Mouse (Mus musculus): ENCODE data around the gene Tial1. TPM values are rescaled to one million over a fixed set of nuclear protein-coding genes. Genes with fewer than 3 reads are reported as not detected.

Tial1 gene
- total and polyA plus RNA-seq, 2 experiments from 2014 or later: 10.8 to 59.5 TPM

- no peaks in the 10 kb centered on the region for H3K27me3 ChIP-seq (ENCODE audit: control insufficient read depth, insufficient read depth, low read length)
- no peaks in the 10 kb centered on the region for H3K36me3 ChIP-seq (replicated peaks; ENCODE audit: control insufficient read depth, insufficient read depth, low read length)
- ATAC-seq (ENCODE audit: insufficient read depth, low read depth) (no peak), DNase-seq (ENCODE audit: low spot score) (no peak)
- H3K9me3 ChIP-seq (replicated peaks; ENCODE audit: control insufficient read depth, low read length): no peaks in the 10 kb centered on the region
- H3K4me3 ChIP-seq (ENCODE audit: low read depth, low read length): no peak overlapping the region
- H3K9ac ChIP-seq (replicated peaks; ENCODE audit: low read depth, low read length): no peak overlapping the region
- WGBS: 74% methylated on average over 10 of the region's 10 CpGs
- TF ChIP-seq CTCF (IDR thresholded peaks at IDR 0.05; ENCODE audit: low read depth) (no peak), EP300 (IDR thresholded peaks at IDR 0.05; ENCODE audit: low read depth) (no peak)
- no peaks in the 10 kb centered on the region for H3K4me1 ChIP-seq (ENCODE audit: control insufficient read depth, insufficient read depth)
- H3K4me2 ChIP-seq (ENCODE audit: low read depth, low read length): no peak overlapping the region
- no peak overlapping the region for H3K27ac ChIP-seq (ENCODE audit: low read depth)
Observed at GRCm38 (mm10) chr7:128432574-128432973, 28.9 kb downstream of the Tial1 start.

- Histone ChIP-seq H3K9me3 (replicated peaks; ENCODE audit: control insufficient read depth, low read length) (no peaks in the 10 kb centered on the region), H3K27me3 (ENCODE audit: control insufficient read depth, insufficient read depth, low read length) (peaks cover 34% of the 10 kb centered on the region), H3K9ac (replicated peaks; ENCODE audit: low read depth, low read length) (no peak overlapping the region), H3K27ac (ENCODE audit: low read depth) (no peak overlapping the region), H3K36me3 (replicated peaks; ENCODE audit: control insufficient read depth, insufficient read depth, low read length) (no peaks in the 10 kb centered on the region), H3K4me3 (ENCODE audit: low read depth, low read length) (no peak overlapping the region), H3K4me1 (ENCODE audit: control insufficient read depth, insufficient read depth) (0 out of 2 replicates have a peak, but pooled peaks cover 3% of the 10 kb centered on the region), H3K4me2 (ENCODE audit: low read depth, low read length) (no peak overlapping the region)
- 40% methylated on average over 3 of the region's 3 CpGs for WGBS
- no peak for TF ChIP-seq EP300 (IDR thresholded peaks at IDR 0.05; ENCODE audit: low read depth)
- TF ChIP-seq CTCF (IDR thresholded peaks at IDR 0.05; ENCODE audit: low read depth): no peak
- ATAC-seq (ENCODE audit: insufficient read depth, low read depth): no peak
- no peak for DNase-seq (ENCODE audit: low spot score)
Observed at GRCm38 (mm10) chr7:128422491-128422890, 39.0 kb downstream of the Tial1 start.

- Histone ChIP-seq H3K4me2 (ENCODE audit: low read depth, low read length) (no peak overlapping the region), H3K9ac (replicated peaks; ENCODE audit: low read depth, low read length) (no peak overlapping the region), H3K4me3 (ENCODE audit: low read depth, low read length) (no peak overlapping the region), H3K36me3 (replicated peaks; ENCODE audit: control insufficient read depth, insufficient read depth, low read length) (no peaks in the 10 kb centered on the region), H3K27ac (ENCODE audit: low read depth) (no peak overlapping the region), H3K9me3 (replicated peaks; ENCODE audit: control insufficient read depth, low read length) (no peaks in the 10 kb centered on the region), H3K27me3 (ENCODE audit: control insufficient read depth, insufficient read depth, low read length) (peaks cover 42% of the 10 kb centered on the region), H3K4me1 (ENCODE audit: control insufficient read depth, insufficient read depth) (0 out of 2 replicates have a peak, but pooled peaks cover 7% of the 10 kb centered on the region)
- WGBS: 72% methylated on average over 7 of the region's 7 CpGs
- no peak for TF ChIP-seq EP300 (IDR thresholded peaks at IDR 0.05; ENCODE audit: low read depth)
- TF ChIP-seq CTCF (IDR thresholded peaks at IDR 0.05; ENCODE audit: low read depth): no peak
- ATAC-seq (ENCODE audit: insufficient read depth, low read depth): no peak
- DNase-seq (ENCODE audit: low spot score): no peak
Observed at GRCm38 (mm10) chr7:128421701-128422100, 39.8 kb downstream of the Tial1 start.

GRCm38 (mm10) chr7:128419690-128420089 lies 41.8 kb downstream of the Tial1 start:
- peaks cover 62% of the 10 kb centered on the region for H3K27me3 ChIP-seq (ENCODE audit: control insufficient read depth, insufficient read depth, low read length)
- TF ChIP-seq CTCF (IDR thresholded peaks at IDR 0.05; ENCODE audit: low read depth) (no peak), EP300 (IDR thresholded peaks at IDR 0.05; ENCODE audit: low read depth) (no peak)
- WGBS: 41% methylated on average over 9 of the region's 9 CpGs
- ATAC-seq (ENCODE audit: insufficient read depth, low read depth) (no peak), DNase-seq (ENCODE audit: low spot score) (no peak)
- H3K4me3 ChIP-seq (ENCODE audit: low read depth, low read length): no peak overlapping the region
- peaks cover 9% of the 10 kb centered on the region; the same call in 1 of the 2 replicates for H3K4me1 ChIP-seq (ENCODE audit: control insufficient read depth, insufficient read depth)
- no peaks in the 10 kb centered on the region for H3K9me3 ChIP-seq (replicated peaks; ENCODE audit: control insufficient read depth, low read length)
- no peak overlapping the region for H3K4me2 ChIP-seq (ENCODE audit: low read depth, low read length)
- H3K27ac ChIP-seq (ENCODE audit: low read depth): no peak overlapping the region
- no peak overlapping the region for H3K9ac ChIP-seq (replicated peaks; ENCODE audit: low read depth, low read length)
- no peaks in the 10 kb centered on the region for H3K36me3 ChIP-seq (replicated peaks; ENCODE audit: control insufficient read depth, insufficient read depth, low read length)

GRCm38 (mm10) chr7:128417930-128418779 lies 43.4 kb downstream of the Tial1 start, which contains the start of gene Rgs10:
Rgs10 (minus strand) TSS chr7:128418758.
- TF ChIP-seq EP300 (IDR thresholded peaks at IDR 0.05; ENCODE audit: low read depth): no peak
- no peak for TF ChIP-seq CTCF (IDR thresholded peaks at IDR 0.05; ENCODE audit: low read depth)
- H3K4me1 ChIP-seq (ENCODE audit: control insufficient read depth, insufficient read depth): peaks cover 13% of the 10 kb centered on the region; the same call in 1 of the 2 replicates
- H3K27ac ChIP-seq (ENCODE audit: low read depth): no peak within 1 kb of the TSS
- H3K9me3 ChIP-seq (replicated peaks; ENCODE audit: control insufficient read depth, low read length): no peaks in the 10 kb centered on the region
- peak within 1 kb of the TSS; percentile 68 for H3K9ac ChIP-seq (replicated peaks; ENCODE audit: low read depth, low read length)
- peaks cover 62% of the 10 kb centered on the region for H3K27me3 ChIP-seq (ENCODE audit: control insufficient read depth, insufficient read depth, low read length)
- ATAC-seq (ENCODE audit: insufficient read depth, low read depth): peak; percentile 78
- WGBS: under 1% methylated on average over 78 of the region's 102 CpGs
- H3K4me3 ChIP-seq (ENCODE audit: low read depth, low read length): peak within 1 kb of the TSS; percentile 86
- H3K4me2 ChIP-seq (ENCODE audit: low read depth, low read length): peak within 1 kb of the TSS; percentile 100
- DNase-seq (ENCODE audit: low spot score): peak; percentile 23
- H3K36me3 ChIP-seq (replicated peaks; ENCODE audit: control insufficient read depth, insufficient read depth, low read length): no peaks in the 10 kb centered on the region
